Mouse (Mus musculus): ENCODE data around the gene Sept9.

GRCm38 (mm10) chr11:117318731-117319542 is 119.5 kb downstream of the Sept9 start:
- no peak for TF ChIP-seq EP300 (IDR thresholded peaks at IDR 0.05; ENCODE audit: low read depth)
- TF ChIP-seq CTCF (IDR thresholded peaks at IDR 0.05; ENCODE audit: low read depth) = no peak
